Mouse (Mus musculus): ENCODE data around the gene Ctnnbl1.

DNA sequence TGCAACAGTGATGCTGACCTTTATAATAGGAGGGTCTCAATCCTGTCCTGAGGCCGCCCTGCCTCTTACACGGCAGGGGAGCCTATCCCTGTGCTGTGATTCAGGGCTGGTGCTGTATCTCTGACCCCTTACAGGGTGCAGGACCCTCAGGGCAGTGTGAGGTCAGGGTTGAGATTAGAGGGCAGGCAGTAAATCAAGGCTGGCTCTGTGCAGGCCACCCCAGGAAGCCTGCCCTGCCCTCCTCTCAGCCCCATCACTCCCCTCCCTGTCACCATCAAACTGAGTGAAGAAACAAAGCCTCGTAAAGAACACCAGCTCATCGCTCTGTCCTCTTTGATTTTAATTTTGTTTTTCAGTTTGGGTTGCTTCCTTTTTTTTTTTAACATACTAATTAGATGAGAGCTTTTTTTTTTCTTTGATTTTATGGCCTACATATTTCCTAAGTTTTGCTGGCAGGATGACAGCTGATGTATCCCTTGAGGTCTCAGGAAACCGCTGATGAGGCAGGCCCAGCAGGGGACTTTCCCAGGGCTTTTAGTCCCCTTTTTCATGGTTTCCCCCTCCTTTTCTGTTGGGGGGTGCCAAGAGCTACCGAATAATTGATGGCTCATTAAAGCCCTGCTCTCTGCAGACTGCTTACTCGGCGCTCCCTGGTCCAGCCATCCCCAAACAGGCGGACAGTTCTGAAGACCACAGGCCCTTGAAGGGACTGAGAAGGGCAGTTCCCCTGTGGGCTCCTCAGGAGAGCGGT is 150.2 kb downstream of the Ctnnbl1 start:
- no peak for TF ChIP-seq CTCF (IDR thresholded peaks at IDR 0.05; ENCODE audit: extremely low read depth, insufficient read depth, insufficient read length, insufficient replicate concordance)
- no peak for TF ChIP-seq POLR2A (IDR thresholded peaks at IDR 0.05; ENCODE audit: low read depth, low read length)
